ENCODE assay signal across 26 mouse cellular contexts in the genomic region with DNA sequence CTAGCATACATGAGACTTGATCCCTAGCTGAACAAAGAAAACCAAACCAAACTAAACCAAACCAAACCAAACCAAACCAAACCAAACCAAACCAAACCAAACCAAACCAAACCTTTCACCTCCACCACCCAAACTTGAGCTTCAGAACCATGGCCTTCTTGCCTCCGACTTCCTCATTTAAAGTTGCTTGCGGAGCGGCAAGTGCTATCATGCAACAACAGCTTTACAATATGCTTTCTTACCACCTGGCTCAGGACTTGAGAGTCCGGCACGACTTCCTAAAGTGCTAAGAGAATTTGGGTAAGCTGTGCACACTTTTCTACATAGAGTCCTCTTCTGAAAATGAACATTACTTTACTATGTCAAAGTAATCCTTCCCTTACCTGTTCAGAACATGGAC. TPM values are rescaled to one million over a fixed set of nuclear protein-coding genes. Genes with fewer than 3 reads are reported as not detected.
DNase-seq lines count a peak whose midpoint lies in the region; TF ChIP-seq lines count a peak whose summit lies in the region.
"Had no signal": no experiment of that assay in that cellular context is flagged by ENCODE, and none has a peak within 500 bp of the region (broad histone marks: within the 10 kb centered on the region; RNA-seq: fewer than 3 reads in every experiment).

No protein-coding gene starts in this region.

- peaks cover 0 to 5% of the 10 kb centered on the region in 2 experiments; a peak in 2 of 4 replicates for H3K36me3 ChIP-seq in MEL (ENCODE audit: control insufficient read depth in 1 of 2, insufficient read depth in 2 of 2, low read length in 2 of 2)
- H3K36me3 ChIP-seq: G1E had no signal

- H3K27me3 ChIP-seq in MEL (ENCODE audit: control insufficient read depth in 1 of 2, insufficient read depth in 2 of 2, low read length in 2 of 2) = peaks cover 0 to 2% of the 10 kb centered on the region in 2 experiments; a peak in 1 of 4 replicates
- H3K27me3 ChIP-seq: CH12.LX had no signal

- no peak for TF ChIP-seq POLR2A in MEL (IDR thresholded peaks at IDR 0.05; ENCODE audit: control insufficient read depth in 1 of 2, insufficient read depth in 1 of 2, low read depth in 1 of 2, low read length in 2 of 2, poor library complexity in 1 of 2)

- no peaks in the 10 kb centered on the region for H3K9me3 ChIP-seq in MEL (replicated peaks; ENCODE audit: insufficient read depth, low read length)
- H3K9me3 ChIP-seq: G1E had no signal

- H3K9ac ChIP-seq in MEL (ENCODE audit: control insufficient read depth, low read depth, low read length, poor library complexity, severe bottlenecking) = no peak overlapping the region

- no peak for TF ChIP-seq EP300 in MEL (IDR thresholded peaks at IDR 0.05; ENCODE audit: low read depth in 1 of 2, low read length in 2 of 2)

- no peak overlapping the region for H3K27ac ChIP-seq in MEL (ENCODE audit: control insufficient read depth, low read depth, low read length)

- no peaks in the 10 kb centered on the region; the same call in 1 of the 2 replicates for H3K79me2 ChIP-seq in MEL (ENCODE audit: control insufficient read depth, insufficient read depth, low read length, poor library complexity)

- H3K4me3 ChIP-seq in MEL (ENCODE audit: control insufficient read depth in 1 of 2, insufficient read depth in 1 of 2, low read depth in 2 of 2, low read length in 2 of 2) = no peak overlapping the region

- no peak for TF ChIP-seq CTCF in MEL (IDR thresholded peaks at IDR 0.05 in 2 of 3, conservative IDR thresholded peaks at IDR 0.05 in 1 of 3; ENCODE audit: control insufficient read depth in 1 of 3, insufficient read depth in 1 of 3, low read depth in 2 of 3, low read length in 3 of 3, poor library complexity in 1 of 3, severe bottlenecking in 1 of 3)

- peaks cover 0 to 3% of the 10 kb centered on the region in 2 experiments; a peak in 2 of 4 replicates for H3K4me1 ChIP-seq in MEL (ENCODE audit: control insufficient read depth in 1 of 2, insufficient read depth in 2 of 2, low read length in 2 of 2)

- peak; percentile 57 for DNase-seq in MEL (ENCODE audit: low read depth, low spot score)
- DNase-seq in MEL-GATA-1-ER (ENCODE audit: extremely low read depth, low read depth) = peak; percentile 52
- DNase-seq in frontal cortex, adult 2 months (ENCODE audit: extremely low spot score in 1 of 2, low spot score in 1 of 2) = no peak
- no peak for DNase-seq in cerebellum, adult 11-12 months
- DNase-seq: adrenal gland, adult 2 months; adrenal gland, adult 8-10 months; adrenal gland, postnatal 10 days; adrenal gland, postnatal 14 days; adrenal gland, postnatal 25 days; adrenal gland, postnatal 36 days; B cell, adult 2 months; cerebellum, adult 11 months; cerebellum, adult 18-20 months; cerebellum, adult 2 months; cerebellum, adult 8-10 months; cerebellum, adult 9-10 months had no signal

- no peak for TF ChIP-seq RAD21 in MEL (IDR thresholded peaks at IDR 0.05; ENCODE audit: low read depth, low read length)

TF ChIP-seq in MEL, 35 proteins besides CTCF, POLR2A, EP300 and RAD21:
- no peak for TF ChIP-seq ETS1 (IDR thresholded peaks at IDR 0.05; ENCODE audit: low read depth, low read length)
- no peak for TF ChIP-seq USF2 (IDR thresholded peaks at IDR 0.05; ENCODE audit: borderline replicate concordance in 1 of 2, insufficient read depth in 1 of 2, low read depth in 1 of 2, low read length in 2 of 2)
- TF ChIP-seq TAL1 (IDR thresholded peaks at IDR 0.05; ENCODE audit: low read length) = peak; percentile 15; the same call in 1 of the 2 replicates

RNA-seq across cellular contexts. Expression of gene Gm11273, which starts 1.1 kb away (rescaled TPM):
- total RNA-seq in MEL (2012; rRNA removed) = 16.4 and 32.5 TPM in 2 replicates
- 100 to 1,000 TPM in 1 of 2 experiments, not detected in 1; 306 TPM for polyA plus RNA-seq in MEL (2012; ENCODE audit: insufficient read depth in 1 of 2, insufficient read length in 2 of 2, low read depth in 1 of 2, low replicate concordance in 2 of 2, missing spikeins in 1 of 2)
- 15.3 and 32.5 TPM in 2 replicates for polyA plus RNA-seq in frontal cortex, adult 2 months (2012; rRNA removed)

RNA-seq across cellular contexts. Expression of gene AK157302, which starts 7.3 kb away (rescaled TPM):
- 0.50 TPM in 1 of 2 replicates, not detected in the other for total RNA-seq in MEL (2012; rRNA removed)
- polyA plus RNA-seq in MEL (2012; ENCODE audit: insufficient read depth in 1 of 2, insufficient read length in 2 of 2, low read depth in 1 of 2, low replicate concordance in 2 of 2, missing spikeins in 1 of 2) = under 1 TPM in 1 of 2 experiments, not detected in 1; 0.10 TPM
- 1.6 and 1.9 TPM in 2 replicates for polyA plus RNA-seq in frontal cortex, adult 2 months (2012; rRNA removed)

RNA-seq across cellular contexts. Expression of gene Gm10065, which starts 23.1 kb away (rescaled TPM):
- not detected in 2 replicates for total RNA-seq in MEL (2012; rRNA removed)
- not detected for polyA plus RNA-seq in MEL (2012; ENCODE audit: insufficient read depth in 1 of 2, insufficient read length in 2 of 2, low read depth in 1 of 2, low replicate concordance in 2 of 2, missing spikeins in 1 of 2)
- polyA plus RNA-seq in frontal cortex, adult 2 months (2012; rRNA removed) = not detected in 2 replicates
- total RNA-seq: adrenal gland, adult 18-20 months; adrenal gland, adult 2 months; adrenal gland, adult 8-10 months; adrenal gland, postnatal 10 days; adrenal gland, postnatal 14 days; adrenal gland, postnatal 25 days; adrenal gland, postnatal 36 days; adrenal gland, postnatal 4 days; CH12.LX; ES-E14 had no signal
- polyA plus RNA-seq: activated CD4-positive, CD25-positive, alpha-beta regulatory T cell, adult 4 months; brain, embryonic 14.5 days; C2C12; CD4-positive, CD25-positive, alpha-beta regulatory T cell, adult 4 months; cerebellum, adult 2 months; G1E; Patski had no signal

RNA-seq across cellular contexts. Expression of gene Zkscan4, which starts 23.6 kb away (rescaled TPM):
- total RNA-seq in MEL (2012; rRNA removed) = not detected in 2 replicates
- polyA plus RNA-seq in MEL (2012; ENCODE audit: insufficient read depth in 1 of 2, insufficient read length in 2 of 2, low read depth in 1 of 2, low replicate concordance in 2 of 2, missing spikeins in 1 of 2) = not detected
- polyA plus RNA-seq in frontal cortex, adult 2 months (2012; rRNA removed) = 3.7 and 4.8 TPM in 2 replicates
- total RNA-seq: CH12.LX had no signal
- polyA plus RNA-seq: activated CD4-positive, CD25-positive, alpha-beta regulatory T cell, adult 4 months; C2C12; CD4-positive, CD25-positive, alpha-beta regulatory T cell, adult 4 months; G1E had no signal

RNA-seq across cellular contexts. Expression of gene Zkscan8, which starts 28.6 kb away (rescaled TPM):
- total RNA-seq in MEL (2012; rRNA removed) = 3.2 and 3.9 TPM in 2 replicates
- polyA plus RNA-seq in MEL (2012; ENCODE audit: insufficient read depth in 1 of 2, insufficient read length in 2 of 2, low read depth in 1 of 2, low replicate concordance in 2 of 2, missing spikeins in 1 of 2) = 1 to 10 TPM in 1 of 2 experiments, not detected in 1; 3.4 TPM
- 7.9 and 8.6 TPM in 2 replicates for polyA plus RNA-seq in frontal cortex, adult 2 months (2012; rRNA removed)

Comparison
In these comparisons a context has a peak if more than half of its experiments do, and no peak if none do; other contexts are left out.
1. DNase-seq: peak in MEL (single experiment) and MEL-GATA-1-ER (single experiment); none in frontal cortex, adult 2 months (0 of 2) and cerebellum, adult 11-12 months (single experiment).